Mouse (Mus musculus) adrenal gland, postnatal 14 days (tissue): ENCODE data around the gene Gfer. TPM values are rescaled to one million over a fixed set of nuclear protein-coding genes. Genes with fewer than 3 reads are reported as not detected.

ENCODE experiments used
- DNase-seq: peaks from one replicate; pipeline ENCODE4 v3.0.0; 2021; ENCODE audit warnings: mixed read lengths
- long read RNA-seq, 2 experiments: library from polyadenylated mRNA; stranded (forward); transcript quantifications; one replicate each; pipeline ENCODE4 v2.0.0; 2021
- total RNA-seq: library from RNA; stranded (reverse); gene quantifications from 2 replicates; pipeline ENCODE4 v1.2.3, GENCODE M21; 2021

Gfer gene
- 36.0 and 39.3 TPM in 2 replicates for total RNA-seq
- long read RNA-seq, experiment 1, transcript Gfer-206 (2 exons, 1,706 nt), result minor isoform, 6 of 60 reads
- long read RNA-seq, experiment 1, transcript Gfer-204 (4 exons, 1,177 nt), result minor isoform, 15 of 60 reads
- long read RNA-seq, experiment 1, transcript Gfer-201 (3 exons, 1,776 nt), result major isoform, 25 of 60 reads
- long read RNA-seq, experiment 1, partial matches to known transcripts, result 3 of 60 reads
- long read RNA-seq, experiment 1, other reads (novel, unspliced or antisense), result 8 of 60 reads
- long read RNA-seq, experiment 2, transcript Gfer-204 (4 exons, 1,177 nt), result minor isoform, 9 of 44 reads
- long read RNA-seq, experiment 2, transcript Gfer-201 (3 exons, 1,776 nt), result major isoform, 26 of 44 reads
- long read RNA-seq, experiment 2, partial matches to known transcripts, result 1 of 44 reads
- long read RNA-seq, experiment 2, other reads (novel, unspliced or antisense), result 6 of 44 reads

GRCm38 (mm10) chr17:24696011-24696697 is at the start of gene Gfer, which contains the start of gene Noxo1:
Gene Gfer, minus strand, starts transcription at chr17:24696156.
Gene Noxo1, plus strand, starts transcription at chr17:24696234.
- DNase-seq, result peak; percentile 95

- DNase-seq, result no peak
Measured at GRCm38 (mm10) chr17:24744381-24744780, 48.4 kb upstream of the Gfer start.

GRCm38 (mm10) chr17:24743896-24744295 is 47.9 kb upstream of the Gfer start:
- no peak for DNase-seq

- DNase-seq, result peak; percentile 45
Measured at GRCm38 (mm10) chr17:24742307-24742706, 46.4 kb upstream of the Gfer start.

- no peak for DNase-seq
Measured at GRCm38 (mm10) chr17:24739926-24740325, 44.0 kb upstream of the Gfer start.

GRCm38 (mm10) chr17:24738238-24738637 is 42.3 kb upstream of the Gfer start:
- DNase-seq, result no peak

GRCm38 (mm10) chr17:24737135-24737810 is 41.3 kb upstream of the Gfer start:
- DNase-seq, result peak; percentile 21

- DNase-seq, result peak; percentile 99
Measured at GRCm38 (mm10) chr17:24736330-24737051, 40.5 kb upstream of the Gfer start, which contains the start of gene Msrb1. Gene Msrb1, plus strand, starts transcription at chr17:24736642.

- no peak for DNase-seq
Measured at GRCm38 (mm10) chr17:24735446-24735845, 39.5 kb upstream of the Gfer start.

- DNase-seq, result no peak
Measured at GRCm38 (mm10) chr17:24734513-24734912, 38.6 kb upstream of the Gfer start.

GRCm38 (mm10) chr17:24733434-24734050 is 37.6 kb upstream of the Gfer start:
- DNase-seq, result no peak

- no peak for DNase-seq
Measured at GRCm38 (mm10) chr17:24732233-24732935, 36.4 kb upstream of the Gfer start.

- no peak for DNase-seq
Measured at GRCm38 (mm10) chr17:24730787-24731186, 34.8 kb upstream of the Gfer start.

- DNase-seq, result no peak
Measured at GRCm38 (mm10) chr17:24729067-24729466, 33.1 kb upstream of the Gfer start.

- no peak for DNase-seq
Measured at GRCm38 (mm10) chr17:24728184-24728583, 32.2 kb upstream of the Gfer start.

GRCm38 (mm10) chr17:24727618-24728017 is 31.7 kb upstream of the Gfer start, which contains the start of gene Rpl3l:
Gene Rpl3l, plus strand, starts transcription at chr17:24727820.
- no peak for DNase-seq

- no peak for DNase-seq
Measured at GRCm38 (mm10) chr17:24725637-24726390, 29.9 kb upstream of the Gfer start.

GRCm38 (mm10) chr17:24724184-24724583 is 28.2 kb upstream of the Gfer start, which contains the start of gene Ndufb10:
Gene Ndufb10, minus strand, starts transcription at chr17:24724478.
- DNase-seq, result peak; percentile 98

- DNase-seq, result peak; percentile 54
Measured at GRCm38 (mm10) chr17:24723881-24724180, 27.9 kb upstream of the Gfer start.
